Mouse (Mus musculus): ENCODE measurements around the gene Gm37240.

The Gm37240 gene

GRCm38 (mm10) chr3:84753816-84754215 is 1133.5 kb downstream of the Gm37240 start:
- DNase-seq (ENCODE audit: low spot score), result no peak

DNA sequence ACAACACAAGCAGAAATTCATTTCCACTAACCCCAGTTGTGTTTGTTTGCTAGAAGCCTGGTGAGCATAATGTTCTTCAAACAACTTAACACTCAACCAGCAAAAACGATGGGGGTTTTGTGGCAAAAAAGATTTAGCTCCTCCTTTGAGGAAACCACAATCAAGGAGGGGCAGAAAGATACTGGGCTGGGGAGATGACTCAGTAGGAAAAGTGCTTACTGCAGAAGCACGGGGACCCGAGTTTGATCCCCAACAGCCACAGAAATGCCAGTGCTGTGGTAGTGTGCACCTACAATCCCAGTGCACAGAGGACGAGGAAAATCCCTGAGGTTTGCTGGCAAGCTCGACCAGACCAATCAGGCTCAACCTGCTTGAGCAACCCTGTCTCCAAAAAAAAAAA is 1138.1 kb downstream of the Gm37240 start:
- DNase-seq (ENCODE audit: low spot score), result no peak

DNA sequence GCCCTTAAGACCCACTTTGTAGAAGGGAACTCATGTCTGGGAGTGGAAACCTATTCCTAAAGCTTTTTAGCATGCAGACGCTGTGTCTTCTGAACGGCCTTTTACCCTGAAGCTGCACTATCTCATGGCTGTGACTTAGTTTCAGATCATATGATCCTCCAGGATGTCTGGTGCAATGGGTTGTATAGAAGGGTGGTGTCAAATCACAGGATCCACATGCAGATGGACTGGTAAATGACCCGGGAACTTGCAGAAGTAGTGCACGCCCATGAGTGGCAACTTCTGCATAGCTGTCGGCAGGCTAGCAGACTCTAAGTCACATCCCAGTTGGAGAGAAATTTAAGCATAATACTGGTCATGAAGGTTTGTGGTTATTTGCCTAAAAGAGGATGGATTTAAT is 1139.2 kb downstream of the Gm37240 start:
- DNase-seq (ENCODE audit: low spot score), result no peak

- peak; percentile 63 for DNase-seq (ENCODE audit: low spot score)
Observed at GRCm38 (mm10) chr3:84745537-84746189, 1141.7 kb downstream of the Gm37240 start.

- DNase-seq (ENCODE audit: low spot score), result peak; percentile 26
Observed at GRCm38 (mm10) chr3:84744707-84745106, 1142.6 kb downstream of the Gm37240 start.

DNA sequence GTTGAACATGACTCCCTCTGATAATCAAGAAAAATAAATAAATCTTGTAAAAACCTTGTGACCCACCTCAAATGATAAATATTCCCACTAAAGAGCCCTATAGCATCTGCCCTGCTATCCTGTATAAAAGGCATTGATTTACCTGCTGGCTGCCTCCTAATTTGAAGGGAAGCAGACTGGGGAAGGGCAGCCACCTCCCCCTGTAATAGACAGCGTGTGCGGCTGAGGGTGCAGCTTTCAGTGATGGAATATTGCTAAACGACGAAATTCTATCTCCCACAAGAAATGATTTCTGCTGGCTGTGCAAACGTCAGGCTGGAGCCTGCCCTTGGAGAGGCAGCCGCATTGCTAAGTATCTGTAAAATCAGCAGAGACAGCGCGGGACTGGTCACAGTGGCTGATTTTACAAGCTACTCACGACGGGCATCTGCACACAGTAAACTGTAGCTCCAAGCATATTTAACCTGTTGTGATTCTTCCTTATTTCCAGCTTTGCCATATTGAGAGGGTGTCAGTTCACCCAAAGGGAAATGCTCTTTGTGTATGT is 1147.2 kb downstream of the Gm37240 start:
- DNase-seq (ENCODE audit: low spot score), result no peak

- DNase-seq (ENCODE audit: low spot score), result no peak
Observed at GRCm38 (mm10) chr3:84737137-84737536, 1150.2 kb downstream of the Gm37240 start.

GRCm38 (mm10) chr3:84735716-84736115 is 1151.6 kb downstream of the Gm37240 start:
- DNase-seq (ENCODE audit: low spot score), result no peak

GRCm38 (mm10) chr3:84732516-84732915 is 1154.8 kb downstream of the Gm37240 start:
- DNase-seq (ENCODE audit: low spot score), result no peak

DNA sequence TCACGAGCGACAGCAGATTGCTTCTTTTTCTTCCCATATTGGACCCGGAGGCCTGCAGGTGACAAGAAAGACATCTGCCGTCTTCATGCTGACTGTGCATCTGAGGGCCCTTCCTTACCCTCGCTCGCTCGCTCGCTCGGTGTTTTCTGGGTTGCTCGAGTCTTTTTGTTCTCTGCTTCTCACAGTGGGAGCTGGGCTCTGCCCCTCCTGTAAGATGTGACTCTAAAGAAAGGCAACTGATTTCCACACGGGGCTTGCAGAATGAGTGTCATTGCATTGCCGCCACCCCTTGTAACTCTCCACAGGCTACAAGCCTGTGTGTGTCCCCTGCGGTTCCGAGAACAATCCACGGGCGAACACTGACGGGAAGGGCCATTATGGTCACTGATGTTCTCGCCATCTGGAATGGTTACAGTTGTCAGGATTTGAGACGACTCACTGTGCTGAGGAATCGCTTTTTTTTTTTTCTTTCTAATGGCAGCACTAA is 1155.3 kb downstream of the Gm37240 start:
- no peak for DNase-seq (ENCODE audit: low spot score)

DNA sequence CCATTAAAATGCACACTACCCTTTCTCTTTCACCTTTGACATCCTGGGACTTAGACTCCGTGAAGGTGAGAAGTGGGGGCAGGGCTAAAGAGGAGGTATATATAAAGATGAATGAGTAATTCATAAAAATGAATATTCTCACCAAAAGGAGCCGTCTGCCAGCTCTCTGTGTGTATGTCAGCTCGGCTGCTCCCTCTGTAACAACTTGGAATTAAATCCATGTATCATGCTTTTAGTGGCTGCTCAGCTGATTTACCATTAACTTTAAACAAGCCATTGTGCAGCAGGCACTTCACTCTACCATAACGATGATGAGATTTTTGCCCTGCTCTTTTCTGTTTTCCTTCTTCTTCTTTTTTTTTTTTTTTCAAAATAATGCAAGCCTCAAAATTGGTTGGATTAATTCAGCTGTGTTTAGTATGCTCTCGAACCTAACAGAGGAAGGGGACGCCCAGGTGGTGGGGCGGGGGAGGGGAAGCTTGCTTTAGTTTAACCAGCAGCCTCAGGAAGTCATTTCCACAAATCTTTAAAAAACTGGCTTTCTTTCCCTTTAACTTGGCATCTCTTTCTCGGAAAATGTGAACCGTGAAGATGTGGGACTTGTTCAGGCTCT is 1155.8 kb downstream of the Gm37240 start:
- DNase-seq (ENCODE audit: low spot score), result no peak

DNA sequence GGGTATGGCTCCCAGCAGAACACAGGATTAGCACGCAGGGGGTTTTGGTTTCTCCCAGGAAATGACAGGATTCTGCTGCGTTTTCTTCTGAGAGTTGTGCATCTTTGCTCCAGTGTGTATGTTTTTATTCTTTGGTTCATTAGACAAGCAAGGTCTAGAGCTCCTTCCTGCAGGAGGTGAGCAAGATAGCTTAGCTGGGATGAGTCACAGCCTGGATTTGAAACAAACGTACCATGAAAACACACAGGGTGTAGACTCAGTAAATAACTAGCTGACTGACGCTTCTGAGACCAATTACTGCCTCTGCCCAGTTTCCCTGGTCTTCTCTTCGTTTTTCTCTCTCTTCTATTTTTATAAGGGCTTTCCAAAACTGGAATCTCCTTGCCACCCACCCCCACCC is 1156.3 kb downstream of the Gm37240 start:
- no peak for DNase-seq (ENCODE audit: low spot score)

DNA sequence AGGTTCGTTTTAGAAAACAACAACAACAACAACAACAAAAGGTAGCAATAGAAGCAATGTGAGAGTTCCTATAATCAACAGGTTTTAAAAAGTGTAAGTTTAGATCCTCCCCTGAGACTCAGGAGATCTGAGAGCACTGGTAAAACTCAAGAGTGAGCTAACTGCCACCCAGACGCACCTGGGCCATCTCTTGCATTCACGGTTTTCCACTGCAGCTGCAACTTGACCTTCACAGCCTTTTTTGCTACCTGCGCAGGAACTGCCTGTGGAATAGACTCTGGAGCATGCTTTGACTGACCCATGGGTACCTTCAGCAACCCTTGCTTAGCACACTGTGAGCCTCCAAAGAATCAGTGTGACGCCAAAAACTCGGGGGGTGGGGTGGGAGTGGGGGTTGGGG is 1157.5 kb downstream of the Gm37240 start:
- DNase-seq (ENCODE audit: low spot score), result no peak

DNA sequence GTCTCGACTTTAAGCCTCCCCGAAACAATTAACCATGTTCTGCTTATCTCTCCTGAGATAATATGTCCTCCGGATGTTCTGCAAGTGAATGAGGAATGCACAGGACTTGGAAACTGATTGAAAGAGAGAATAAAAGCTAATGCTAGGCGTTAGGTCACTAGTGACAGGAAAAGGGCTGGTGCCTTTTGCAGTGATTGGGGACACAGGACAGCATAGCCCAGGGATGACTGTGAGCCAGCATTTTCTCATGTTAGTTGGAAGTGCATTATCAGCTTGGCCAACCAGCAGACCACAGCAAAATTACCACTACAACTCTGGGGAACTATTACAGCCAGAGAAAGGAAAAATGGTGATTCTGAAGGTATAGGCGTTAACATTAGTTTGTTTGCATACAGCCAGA is 1163.3 kb downstream of the Gm37240 start:
- no peak for DNase-seq (ENCODE audit: low spot score)

DNA sequence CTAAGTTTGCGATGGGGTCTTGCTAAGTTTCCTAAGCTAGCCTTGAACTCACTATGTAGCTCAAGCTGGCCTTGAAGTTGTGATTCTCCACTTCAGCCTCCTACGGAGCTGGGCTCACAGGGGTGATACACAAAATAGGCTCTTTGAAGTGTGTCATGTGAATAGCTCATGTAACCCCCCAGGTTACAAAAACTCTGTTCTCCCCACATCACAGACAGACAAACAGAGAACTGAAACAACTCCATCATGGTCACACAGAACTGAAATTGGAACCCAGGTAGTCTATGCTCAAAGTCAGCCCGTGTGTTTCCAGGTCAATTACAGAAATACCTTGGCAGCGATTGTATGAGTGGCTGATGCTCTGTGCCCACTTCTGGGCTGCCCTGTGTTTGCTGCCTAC is 1164.6 kb downstream of the Gm37240 start:
- no peak for DNase-seq (ENCODE audit: low spot score)

GRCm38 (mm10) chr3:84715073-84715768 is 1172.1 kb downstream of the Gm37240 start:
- no peak for DNase-seq (ENCODE audit: low spot score)

DNA sequence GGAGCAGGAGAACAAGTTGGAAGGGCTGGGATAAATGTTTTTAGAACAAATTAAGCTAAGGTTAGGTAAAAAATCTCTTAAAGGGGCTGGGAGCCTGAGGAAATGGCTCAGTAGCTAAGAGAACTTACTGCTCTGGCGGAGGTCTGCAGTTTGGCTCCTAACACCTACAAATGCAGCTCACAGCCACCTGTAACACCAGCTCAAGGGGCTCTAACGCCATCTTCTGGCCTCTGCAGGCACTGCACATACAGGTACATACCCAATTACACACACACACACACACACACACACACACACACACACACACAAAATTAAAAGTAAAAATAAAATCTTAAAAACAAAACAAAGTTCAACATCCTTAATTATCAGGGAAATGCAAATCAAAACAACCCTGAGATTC is 1174.4 kb downstream of the Gm37240 start:
- DNase-seq (ENCODE audit: low spot score), result no peak

DNA sequence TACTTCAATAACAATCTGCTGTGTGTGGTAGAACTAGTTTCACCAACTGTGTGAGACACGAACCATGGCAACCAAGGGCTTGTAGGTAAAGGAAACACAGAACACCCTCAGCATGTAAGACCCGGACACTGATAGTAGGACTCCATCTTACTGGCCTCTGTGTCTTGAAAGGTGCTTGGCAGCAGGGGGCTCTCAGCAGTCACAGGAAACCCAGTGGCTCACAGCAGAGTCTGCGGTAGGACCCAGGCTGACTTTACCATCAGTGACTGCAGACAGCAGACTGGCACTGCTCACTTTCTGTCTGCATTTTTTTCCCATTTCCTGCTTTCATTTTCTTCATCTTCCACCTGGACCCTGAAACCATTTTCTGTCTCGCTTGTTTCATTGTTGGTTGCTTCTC is 1176.6 kb downstream of the Gm37240 start:
- DNase-seq (ENCODE audit: low spot score), result no peak

DNA sequence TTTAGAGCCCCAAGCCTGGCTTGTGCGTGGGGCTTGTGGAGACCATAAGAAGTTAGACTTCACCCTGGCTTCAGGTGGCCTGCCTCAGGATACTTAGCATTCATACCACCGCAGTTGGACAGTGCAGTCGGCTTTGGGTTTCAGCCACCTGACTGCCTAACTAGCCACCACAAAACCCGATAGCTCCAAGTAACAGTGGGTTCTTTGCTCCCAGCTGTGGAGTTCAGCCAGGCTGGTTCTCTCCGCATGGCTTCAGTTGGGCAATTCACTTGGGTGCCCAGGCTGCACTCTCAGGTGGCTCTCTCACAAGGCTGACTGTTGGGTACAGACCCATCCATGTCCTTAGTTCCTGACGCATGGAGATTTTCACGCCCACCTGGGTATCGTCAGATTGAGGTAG is 1177.4 kb downstream of the Gm37240 start:
- no peak for DNase-seq (ENCODE audit: low spot score)

- DNase-seq (ENCODE audit: low spot score), result no peak
Observed at GRCm38 (mm10) chr3:84709100-84709499, 1178.2 kb downstream of the Gm37240 start.

GRCm38 (mm10) chr3:84708469-84708868 is 1178.8 kb downstream of the Gm37240 start:
- no peak for DNase-seq (ENCODE audit: low spot score)

GRCm38 (mm10) chr3:84705224-84705623 is 1182.1 kb downstream of the Gm37240 start:
- no peak for DNase-seq (ENCODE audit: low spot score)
